Mouse (Mus musculus) ES-E14 (cell line): ENCODE results near the gene Dda1. TPM values are rescaled to one million over a fixed set of nuclear protein-coding genes. Genes with fewer than 3 reads are reported as not detected.
A peak's percentile ranks its signal among the peaks of the same experiment; 100 is the strongest.

Experiments used
- DNase-seq: peaks from one replicate; pipeline ENCODE4 v3.0.0-alpha.2; 2013; ENCODE audit warnings: low read depth, low spot score
- H3K27ac ChIP-seq: 2 replicates; pipeline ENCODE4 v1.5.1; 2012; ENCODE audit warnings: low read depth, mild to moderate bottlenecking, low read length, moderate library complexity, mixed read lengths; ENCODE audit not compliant: poor library complexity, insufficient read depth, severe bottlenecking
- H3K36me3 ChIP-seq: 2 replicates; pipeline ENCODE4 v1.6.1; 2012; ENCODE audit warnings: mild to moderate bottlenecking, low read length, moderate library complexity, mixed read lengths; ENCODE audit not compliant: control insufficient read depth, poor library complexity, insufficient read depth, severe bottlenecking
- H3K4me1 ChIP-seq, 2 experiments: fragments of 150-350 bp in 1 of 2; sonication (generic) in 1 of 2; 2 replicates each; pipeline ENCODE4 v1.6.1; 2012; ENCODE audit warnings: low read length in 2 of 2, mild to moderate bottlenecking in 1 of 2, mixed read lengths in 1 of 2; ENCODE audit not compliant: control insufficient read depth in 2 of 2, insufficient read depth in 2 of 2, poor library complexity in 1 of 2
- H3K4me3 ChIP-seq, 2 experiments: fragments of 150-350 bp in 1 of 2; sonication (generic) in 1 of 2; 2 replicates each; pipeline ENCODE4 v1.5.1; 2012; ENCODE audit warnings: low read length in 2 of 2, low read depth in 1 of 2, mild to moderate bottlenecking in 1 of 2, mixed read lengths in 1 of 2; ENCODE audit not compliant: insufficient read depth in 1 of 2, poor library complexity in 1 of 2, severe bottlenecking in 1 of 2
- H3K9ac ChIP-seq: 2 replicates; pipeline ENCODE4 v1.6.1; 2012; ENCODE audit warnings: low read depth, mild to moderate bottlenecking, low read length, mixed read lengths; ENCODE audit not compliant: poor library complexity, insufficient read depth, severe bottlenecking
- H3K9me3 ChIP-seq: fragments of 150-350 bp; sonication (generic); 2 replicates; pipeline ENCODE4 v1.6.1; 2012; ENCODE audit warnings: low read depth, mild to moderate bottlenecking, low read length; ENCODE audit not compliant: control insufficient read depth, insufficient read depth
- CHD2 ChIP-seq: IDR thresholded peaks from 2 replicates; pipeline ENCODE4 v1.6.1; 2014; ENCODE audit warnings: mild to moderate bottlenecking, low read depth, low read length, inconsistent platforms
- HCFC1 ChIP-seq: IDR thresholded peaks from 2 replicates; pipeline ENCODE4 v1.6.1; 2012; ENCODE audit warnings: low read length, inconsistent platforms, borderline replicate concordance; ENCODE audit not compliant: insufficient read depth
- MAFK ChIP-seq: IDR thresholded peaks from 2 replicates; pipeline ENCODE4 v1.6.1; 2014; ENCODE audit warnings: mild to moderate bottlenecking, low read depth, low read length, inconsistent platforms; ENCODE audit not compliant: insufficient read depth
- ZC3H11A ChIP-seq: IDR thresholded peaks from 2 replicates; pipeline ENCODE4 v1.6.1; 2012; ENCODE audit warnings: low read depth, mild to moderate bottlenecking, inconsistent platforms, low read length, borderline replicate concordance
- ZNF384 ChIP-seq: IDR thresholded peaks from 2 replicates; pipeline ENCODE4 v1.6.1; 2012; ENCODE audit warnings: low read depth, low read length, inconsistent platforms
- in situ Hi-C, 2 experiments: fragments of 600-800 bp; cut with MboI; formaldehyde crosslinking; loops; one replicate each; pipeline ENCODE4 v1.15.1; 2025; ENCODE audit warnings: low sequenced_read_pairs in 2 of 2, inconsistent platforms in 1 of 2; ENCODE audit not compliant: unreplicated experiment in 2 of 2
- total RNA-seq: library from RNA; depleted of rRNA; stranded (reverse); fragments of 300-350 nt; gene quantifications from 2 replicates; pipeline ENCODE4 v1.2.3, GENCODE M21; 2012

The Dda1 gene
- total RNA-seq, 1 experiment = 65.1 TPM

DNA sequence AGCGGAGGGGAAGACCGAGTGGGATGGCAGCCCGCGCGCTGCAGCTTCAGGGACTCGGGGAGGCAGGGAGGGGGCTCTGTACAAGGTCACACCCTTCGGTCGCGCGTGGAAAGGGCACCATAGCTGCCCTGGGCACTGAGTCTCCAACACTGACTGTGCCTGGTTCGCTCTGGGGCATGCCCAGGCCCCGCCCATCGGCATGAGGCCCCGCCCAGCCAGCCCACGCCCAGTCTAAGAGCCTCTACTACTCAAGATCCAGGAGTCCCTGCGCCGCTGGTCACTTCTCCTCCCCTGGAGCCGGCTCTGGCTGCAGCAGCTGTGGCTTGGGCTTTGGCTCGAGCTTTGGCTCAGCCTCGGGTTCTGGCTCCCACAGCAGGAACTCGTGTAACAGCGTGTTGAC, 12.1 kb upstream of the Dda1 start:
- Histone ChIP-seq H3K36me3 (no peaks in the 10 kb centered on the region), H3K4me1 (peaks cover 5 to 7% of the 10 kb centered on the region in 2 experiments; a peak in 3 of 4 replicates), H3K9ac (no peak overlapping the region), H3K9me3 (no peaks in the 10 kb centered on the region), H3K27ac (no peak overlapping the region), H3K4me3 (peak overlapping the region in 1 of 2 experiments; percentile 13; a peak in 1 of 4 replicates)
- TF ChIP-seq ZNF384 = no peak
- DNase-seq = no peak
- in situ Hi-C loops = no loop called here

DNA sequence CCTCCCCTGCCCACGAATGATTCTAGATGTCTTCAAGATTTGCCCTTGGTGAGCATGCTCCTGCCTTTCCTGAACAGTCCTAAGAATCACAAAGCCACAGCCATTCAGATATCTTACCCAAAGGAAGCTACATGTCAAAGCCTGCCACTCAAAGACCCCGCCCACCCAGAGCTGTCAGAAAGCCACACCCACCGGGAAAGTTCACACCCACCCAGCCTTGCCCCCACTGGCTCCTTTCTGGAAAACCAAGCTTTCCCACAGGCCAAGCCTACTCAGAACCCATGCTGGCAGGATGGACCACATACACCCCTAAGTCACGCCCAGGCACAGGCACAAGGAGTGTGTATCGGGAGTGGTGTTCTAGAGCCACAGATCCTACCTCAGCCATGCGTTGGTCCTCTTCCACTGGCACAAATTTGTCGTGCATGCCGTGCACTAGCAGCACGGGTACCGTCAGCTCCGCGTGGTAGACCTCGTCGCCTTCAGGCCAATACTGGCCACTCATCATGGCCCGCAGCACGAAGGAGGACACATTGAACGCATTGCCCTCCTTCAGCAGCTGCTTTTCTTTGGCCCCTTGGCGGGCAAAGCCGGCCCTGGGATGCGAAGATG, 11.2 kb upstream of the Dda1 start:
- H3K9ac ChIP-seq = no peak overlapping the region
- H3K4me3 ChIP-seq = peak overlapping the region; percentile 28 to 42; a peak in 1 of 4 replicates
- H3K36me3 ChIP-seq = no peaks in the 10 kb centered on the region
- H3K27ac ChIP-seq = no peak overlapping the region
- DNase-seq = no peak
- TF ChIP-seq ZC3H11A = no peak
- no peak for TF ChIP-seq HCFC1
- no peak for TF ChIP-seq MAFK
- TF ChIP-seq CHD2 = no peak
- no peak for TF ChIP-seq ZNF384
- H3K4me1 ChIP-seq = peaks cover 5 to 7% of the 10 kb centered on the region in 2 experiments; a peak in 3 of 4 replicates
- in situ Hi-C loops = no loop called here
- no peaks in the 10 kb centered on the region for H3K9me3 ChIP-seq

DNA sequence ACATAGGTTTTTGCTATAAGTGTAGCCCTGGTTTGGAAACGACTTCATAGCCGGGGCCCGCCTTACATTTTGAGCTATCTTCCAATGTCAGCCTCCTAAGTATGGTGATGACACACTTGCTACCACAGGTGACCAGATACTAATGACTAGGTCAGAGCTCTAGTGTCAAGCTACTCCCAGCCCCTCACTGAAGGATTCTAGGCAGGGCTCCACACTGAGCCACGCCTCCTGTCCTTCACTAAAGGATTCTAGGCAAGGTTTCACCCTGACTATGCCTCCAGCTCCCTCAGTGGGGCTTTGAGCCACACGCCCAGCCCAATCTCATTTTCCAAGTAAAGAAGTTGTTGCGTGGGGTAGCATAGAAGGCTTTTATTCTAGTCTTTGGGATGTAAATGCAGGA, 8.3 kb upstream of the Dda1 start:
- Histone ChIP-seq H3K9ac (no peak overlapping the region), H3K9me3 (no peaks in the 10 kb centered on the region), H3K4me1 (peaks cover 8 to 14% of the 10 kb centered on the region in 2 experiments; a peak in 3 of 4 replicates), H3K4me3 (no peak overlapping the region), H3K36me3 (0 out of 2 replicates have a peak, but pooled peaks cover under 1% of the 10 kb centered on the region), H3K27ac (no peak overlapping the region)
- in situ Hi-C loops = no loop called here
- no peak for DNase-seq
- no peak for TF ChIP-seq ZNF384
- TF ChIP-seq ZC3H11A = no peak
- TF ChIP-seq CHD2 = no peak
- no peak for TF ChIP-seq MAFK
- no peak for TF ChIP-seq HCFC1

DNA sequence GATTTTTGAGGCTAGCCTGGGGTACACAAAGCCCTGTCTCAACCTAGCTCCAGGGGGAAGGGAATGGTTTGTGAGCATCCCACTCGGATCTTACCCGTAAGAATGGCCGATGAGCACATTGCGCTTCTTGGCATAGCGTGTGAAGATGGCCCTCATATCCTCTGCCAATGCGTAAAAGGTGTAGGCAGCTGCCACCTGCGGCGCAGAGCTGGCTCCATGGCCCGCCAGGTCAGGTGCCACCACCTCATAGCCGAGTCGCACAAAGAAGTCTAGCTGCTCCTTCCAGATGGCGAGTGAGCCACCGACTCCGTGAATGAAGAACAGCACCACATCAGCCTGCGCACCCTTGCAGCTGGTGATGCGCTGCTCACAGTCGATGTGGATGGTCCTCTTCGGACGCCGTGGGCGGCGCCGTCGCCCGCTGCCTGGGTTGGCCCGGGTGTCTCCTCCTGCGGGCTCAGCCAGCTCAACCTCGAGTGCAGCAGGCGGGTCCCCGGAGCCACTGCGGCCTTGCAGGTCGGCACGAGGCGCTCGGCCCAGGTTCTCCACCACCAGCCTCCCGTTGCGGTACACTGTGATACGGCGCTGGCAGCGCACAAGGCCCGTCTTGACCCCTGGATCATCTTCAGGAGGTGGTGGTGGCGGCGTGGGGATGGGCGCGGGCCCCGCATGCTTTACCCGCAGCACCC, 7.7 kb upstream of the Dda1 start:
- peak overlapping the region; percentile 33; the same call in 1 of the 2 replicates for H3K9ac ChIP-seq
- no peak overlapping the region for H3K27ac ChIP-seq
- H3K4me1 ChIP-seq = peaks cover 8 to 14% of the 10 kb centered on the region in 2 experiments; a peak in 3 of 4 replicates
- no peak for TF ChIP-seq ZNF384
- no peak for TF ChIP-seq CHD2
- TF ChIP-seq HCFC1 = no peak
- TF ChIP-seq ZC3H11A = no peak
- no peak for TF ChIP-seq MAFK
- no peak for DNase-seq
- no peaks in the 10 kb centered on the region for H3K9me3 ChIP-seq
- in situ Hi-C loops = no loop called here
- peak overlapping the region; percentile 30 to 46; a peak in 3 of 4 replicates for H3K4me3 ChIP-seq
- H3K36me3 ChIP-seq = peaks cover 3% of the 10 kb centered on the region; the same call in 1 of the 2 replicates
